ENCODE assay signal across 8 mouse cellular contexts in genomic region chr6:128424269-128425019, GRCm38 (mm10). TPM values are rescaled to one million over a fixed set of nuclear protein-coding genes. Genes with fewer than 3 reads are reported as not detected.
DNase-seq lines count a peak whose midpoint lies in the region; ATAC-seq and TF ChIP-seq lines count a peak whose summit lies in the region.

TSS of gene Itfg2 (minus strand) at chr6:128424931.

- peak; percentile 96 for ATAC-seq in forebrain, embryonic 16.5 days
- peak; percentile 94 for ATAC-seq in lung, embryonic 14.5 days (ENCODE audit: insufficient read depth)

- in situ Hi-C loops in ES-E14 (cut with MboI; ENCODE audit: low sequenced_read_pairs in 2 of 2, unreplicated experiment in 2 of 2), result no loop called here

- no peaks in the 10 kb centered on the region for H3K9me3 ChIP-seq in ES-E14 (ENCODE audit: control insufficient read depth, insufficient read depth, low read depth, low read length)
- no peaks in the 10 kb centered on the region for H3K9me3 ChIP-seq in forebrain, embryonic 16.5 days (ENCODE audit: control insufficient read depth, low read length)
- no peaks in the 10 kb centered on the region for H3K9me3 ChIP-seq in lung, embryonic 14.5 days (ENCODE audit: low read depth, low read length)

- peak within 1 kb of the TSS; percentile 97 for H3K9ac ChIP-seq in ES-E14 (ENCODE audit: insufficient read depth, low read depth, low read length, poor library complexity, severe bottlenecking)
- H3K9ac ChIP-seq in forebrain, embryonic 16.5 days (replicated peaks; ENCODE audit: low read depth, low read length), result peak within 1 kb of the TSS; percentile 81
- peak within 1 kb of the TSS; percentile 76 for H3K9ac ChIP-seq in lung, embryonic 14.5 days

- peak within 1 kb of the TSS; percentile 97 for H3K27ac ChIP-seq in ES-E14 (ENCODE audit: insufficient read depth, low read depth, low read length, poor library complexity, severe bottlenecking)
- H3K27ac ChIP-seq in forebrain, embryonic 16.5 days (ENCODE audit: low read length), result peak within 1 kb of the TSS; percentile 98
- H3K27ac ChIP-seq in layer of hippocampus, adult 2 months, result peak within 1 kb of the TSS; percentile 99
- H3K27ac ChIP-seq in lung, embryonic 14.5 days (ENCODE audit: low read depth), result peak within 1 kb of the TSS; percentile 96
- peak within 1 kb of the TSS; percentile 100 for H3K27ac ChIP-seq in olfactory bulb, adult 2 months (ENCODE audit: insufficient read depth, low read depth, low read length)
- peak within 1 kb of the TSS; percentile 31 for H3K27ac ChIP-seq in thymus, adult 2 months (ENCODE audit: control insufficient read depth, insufficient read depth, low read length)

- H3K4me2 ChIP-seq in forebrain, embryonic 16.5 days (ENCODE audit: low read length), result peak within 1 kb of the TSS; percentile 73
- H3K4me2 ChIP-seq in lung, embryonic 14.5 days, result peak within 1 kb of the TSS; percentile 88

- peaks cover 3 to 4% of the 10 kb centered on the region in 2 experiments; a peak in 1 of 4 replicates for H3K4me1 ChIP-seq in ES-E14 (ENCODE audit: control insufficient read depth in 2 of 2, insufficient read depth in 2 of 2, low read length in 2 of 2, poor library complexity in 1 of 2)
- peaks cover 7% of the 10 kb centered on the region for H3K4me1 ChIP-seq in forebrain, embryonic 16.5 days (replicated peaks; ENCODE audit: control insufficient read depth, insufficient read depth, low read length)
- 0 out of 2 replicates have a peak, but pooled peaks cover 5% of the 10 kb centered on the region for H3K4me1 ChIP-seq in lung, embryonic 14.5 days (ENCODE audit: insufficient read depth)
- peaks cover 3% of the 10 kb centered on the region for H3K4me1 ChIP-seq in olfactory bulb, adult 2 months (ENCODE audit: control insufficient read depth, insufficient read depth, low read length)
- H3K4me1 ChIP-seq in thymus, adult 2 months (replicated peaks; ENCODE audit: control insufficient read depth, insufficient read depth, low read length), result peaks cover 2% of the 10 kb centered on the region

- no peak for TF ChIP-seq CTCF in layer of hippocampus, adult 2 months (conservative IDR thresholded peaks at IDR 0.05)
- no peak for TF ChIP-seq CTCF in lung, embryonic 14.5 days (IDR thresholded peaks at IDR 0.05; ENCODE audit: low read depth)
- TF ChIP-seq CTCF in olfactory bulb, adult 2 months (IDR thresholded peaks at IDR 0.05; ENCODE audit: insufficient read depth, low read depth, low read length), result no peak
- peak; percentile 45; the same call in 1 of the 2 replicates for TF ChIP-seq CTCF in thymus, adult 2 months (IDR thresholded peaks at IDR 0.05; ENCODE audit: borderline replicate concordance, control insufficient read depth, extremely low read depth, insufficient read depth, low read length, poor library complexity)

- peak within 1 kb of the TSS; percentile 82 to 88 for H3K4me3 ChIP-seq in ES-E14 (ENCODE audit: insufficient read depth in 1 of 2, low read depth in 1 of 2, low read length in 2 of 2, poor library complexity in 1 of 2, severe bottlenecking in 1 of 2)
- peak within 1 kb of the TSS; percentile 78 for H3K4me3 ChIP-seq in forebrain, embryonic 16.5 days (replicated peaks; ENCODE audit: low read length)
- H3K4me3 ChIP-seq in layer of hippocampus, adult 2 months, result peak within 1 kb of the TSS; percentile 85
- H3K4me3 ChIP-seq in lung, embryonic 14.5 days (ENCODE audit: low read depth, low read length), result peak within 1 kb of the TSS; percentile 64
- peak within 1 kb of the TSS; percentile 94 for H3K4me3 ChIP-seq in olfactory bulb, adult 2 months (ENCODE audit: insufficient read depth, low read depth, low read length)
- peak within 1 kb of the TSS; percentile 56 for H3K4me3 ChIP-seq in thymus, adult 2 months (ENCODE audit: control insufficient read depth, insufficient read depth, low read length)

- intact Hi-C loops in heart, postnatal 36 days (cut with DNase I), result loop anchor here (10.0 kb wide), 1 partner anchor 340 kb away; no protein-coding TSS in a partner anchor

- peak; percentile 92 for DNase-seq in ES-E14 (ENCODE audit: low read depth, low spot score)
- DNase-seq in cerebellum, adult 11-12 months, result peak; percentile 97
- DNase-seq in heart, postnatal 36 days, result peak; percentile 94 to 98
- peak; percentile 95 to 96 for DNase-seq in layer of hippocampus, adult 2 months (ENCODE audit: low spot score in 2 of 2)
- peak; percentile 99 for DNase-seq in lung, embryonic 14.5 days
- peak; percentile 92 for DNase-seq in thymus, adult 2 months

- H3K27me3 ChIP-seq in forebrain, embryonic 16.5 days (replicated peaks; ENCODE audit: control insufficient read depth, insufficient read depth, low read length), result no peaks in the 10 kb centered on the region
- H3K27me3 ChIP-seq in lung, embryonic 14.5 days (ENCODE audit: insufficient read depth, low read length), result no peaks in the 10 kb centered on the region
- no peaks in the 10 kb centered on the region for H3K27me3 ChIP-seq in thymus, adult 2 months (ENCODE audit: control insufficient read depth, insufficient read depth, low read length)

- peaks cover 4% of the 10 kb centered on the region for H3K36me3 ChIP-seq in ES-E14 (ENCODE audit: control insufficient read depth, insufficient read depth, low read length, poor library complexity, severe bottlenecking)
- H3K36me3 ChIP-seq in forebrain, embryonic 16.5 days (ENCODE audit: control insufficient read depth, insufficient read depth), result peaks cover 3% of the 10 kb centered on the region; the same call in 1 of the 2 replicates
- peaks cover 16% of the 10 kb centered on the region; the same call in 1 of the 2 replicates for H3K36me3 ChIP-seq in lung, embryonic 14.5 days (ENCODE audit: insufficient read depth)
- no peaks in the 10 kb centered on the region for H3K36me3 ChIP-seq in thymus, adult 2 months (ENCODE audit: control insufficient read depth, insufficient read depth, low read length)

- WGBS in forebrain, embryonic 16.5 days, result 0% methylated on average over 42 of the region's 42 CpGs
- WGBS in lung, embryonic 14.5 days, result under 1% methylated on average over 42 of the region's 42 CpGs
- under 1% methylated on average over 42 of the region's 42 CpGs for WGBS in olfactory bulb, adult 2 months
- under 1% methylated on average over 42 of the region's 42 CpGs for WGBS in thymus, adult 2 months

- TF ChIP-seq POLR2A in olfactory bulb, adult 2 months (IDR thresholded peaks at IDR 0.05; ENCODE audit: insufficient read depth, low read depth, low read length), result peak; percentile 98
- TF ChIP-seq POLR2A in thymus, adult 2 months (IDR thresholded peaks at IDR 0.05; ENCODE audit: control insufficient read depth, extremely low read depth, insufficient read depth, low read length, poor library complexity), result peak; percentile 83

TF ChIP-seq in ES-E14, 5 proteins besides CTCF, POLR2A, EP300 and RAD21:
- peak; percentile 67; the same call in 1 of the 2 replicates for TF ChIP-seq MAFK (IDR thresholded peaks at IDR 0.05; ENCODE audit: insufficient read depth, low read depth, low read length)
- peak; percentile 66; the same call in 1 of the 2 replicates for TF ChIP-seq HCFC1 (IDR thresholded peaks at IDR 0.05; ENCODE audit: borderline replicate concordance, insufficient read depth, low read length)
- no peak for TF ChIP-seq ZNF384 (IDR thresholded peaks at IDR 0.05; ENCODE audit: low read depth, low read length)

RNA-seq across cellular contexts. Expression of gene Itfg2, which starts in this region (rescaled TPM):
- total RNA-seq in ES-E14 (2012; rRNA removed), result 33.4 and 38.3 TPM in 2 replicates
- polyA plus RNA-seq in forebrain, embryonic 16.5 days (2015; fragmentation: Nextera tagmentation; extraction: Ambion mirVana), result 37.7 and 43.0 TPM in 2 replicates
- 10 to 100 TPM; 16.7 to 17.9 TPM for total RNA-seq in heart, postnatal 36 days (2021)
- 10 to 100 TPM; 23.8 to 28.6 TPM for total RNA-seq in layer of hippocampus, adult 2 months (2021)
- 32.6 and 41.4 TPM in 2 replicates for polyA plus RNA-seq in lung, embryonic 14.5 days (2014; fragmentation: Nextera tagmentation; extraction: Ambion mirVana)
- polyA plus RNA-seq in olfactory bulb, adult 2 months (2012; ENCODE audit: insufficient read depth, insufficient read length, low replicate concordance, missing spikeins), result not detected in 2 replicates
- polyA plus RNA-seq in thymus, adult 2 months (2012; rRNA removed), result 55.6 and 56.4 TPM in 2 replicates

Comparison
In these comparisons a context has a peak if more than half of its experiments do, and no peak if none do; other contexts are left out.
1. Peak in every context shown above with its lines: DNase-seq, ATAC-seq, H3K4me3 ChIP-seq and H3K27ac ChIP-seq.
2. H3K27ac ChIP-seq: peak in every context shown above with its lines; median percentile 100 in olfactory bulb, adult 2 months; 99 in layer of hippocampus, adult 2 months; 98 in forebrain, embryonic 16.5 days; 97 in ES-E14; 96 in lung, embryonic 14.5 days; 31 in thymus, adult 2 months.